Mouse (Mus musculus) MEL (cell line): Measurements from ENCODE around the gene Vcp. TPM values are rescaled to one million over a fixed set of nuclear protein-coding genes. Genes with fewer than 3 reads are reported as not detected.

Source experiments
- DNase-seq: peaks from one replicate; pipeline ENCODE4 v3.0.0; 2011; ENCODE audit warnings: low read depth, low spot score
- H3K27ac ChIP-seq: 2 replicates; pipeline ENCODE4 v1.5.1; 2012; ENCODE audit warnings: low read depth, mild to moderate bottlenecking, control low read depth, low read length, moderate library complexity; ENCODE audit not compliant: control insufficient read depth
- H3K27me3 ChIP-seq, 2 experiments: fragments of 150-350 bp in 1 of 2; sonication (generic) in 1 of 2; 2 replicates each; pipeline ENCODE4 v1.6.1; 2012; ENCODE audit warnings: low read length in 2 of 2, mild to moderate bottlenecking in 2 of 2, improper control_type of control experiment in 1 of 2, moderate library complexity in 1 of 2; ENCODE audit not compliant: insufficient read depth in 2 of 2, control insufficient read depth in 1 of 2
- H3K36me3 ChIP-seq, 2 experiments: 2 replicates each; pipeline ENCODE4 v1.6.1; 2012 to 2014; ENCODE audit warnings: low read length in 2 of 2, improper control_type of control experiment in 1 of 2, inconsistent platforms in 1 of 2, mild to moderate bottlenecking in 1 of 2; ENCODE audit not compliant: insufficient read depth in 2 of 2, control insufficient read depth in 1 of 2
- H3K4me1 ChIP-seq, 2 experiments: fragments of 150-350 bp in 1 of 2; sonication (generic) in 1 of 2; 2 replicates each; pipeline ENCODE4 v1.6.1; 2012; ENCODE audit warnings: low read length in 2 of 2, improper control_type of control experiment in 1 of 2, mild to moderate bottlenecking in 1 of 2; ENCODE audit not compliant: insufficient read depth in 2 of 2, control insufficient read depth in 1 of 2
- H3K4me3 ChIP-seq, 2 experiments: fragments of 150-350 bp in 1 of 2; sonication (generic) in 1 of 2; 2 replicates each; pipeline ENCODE4 v1.5.1; 2012; ENCODE audit warnings: low read depth in 2 of 2, low read length in 2 of 2, mild to moderate bottlenecking in 2 of 2, moderate library complexity in 2 of 2, control low read depth in 1 of 2, improper control_type of control experiment in 1 of 2; ENCODE audit not compliant: control insufficient read depth in 1 of 2, insufficient read depth in 1 of 2
- H3K79me2 ChIP-seq: 2 replicates; pipeline ENCODE4 v1.6.1; 2012; ENCODE audit warnings: mild to moderate bottlenecking, low read length, moderate library complexity; ENCODE audit not compliant: control insufficient read depth, poor library complexity, insufficient read depth
- H3K9ac ChIP-seq: 2 replicates; pipeline ENCODE4 v1.6.1; 2012; ENCODE audit warnings: low read depth, mild to moderate bottlenecking, control low read depth, low read length, moderate library complexity; ENCODE audit not compliant: control insufficient read depth, poor library complexity, severe bottlenecking
- H3K9me3 ChIP-seq: fragments of 150-350 bp; sonication (generic); replicated peaks from 2 replicates; pipeline ENCODE4 v1.6.1; 2012; ENCODE audit warnings: mild to moderate bottlenecking, low read length, improper control_type of control experiment, moderate library complexity; ENCODE audit not compliant: insufficient read depth
- CHD2 ChIP-seq: IDR thresholded peaks from 2 replicates; pipeline ENCODE4 v1.6.1; 2011; ENCODE audit warnings: low read length, improper control_type of control experiment
- EP300 ChIP-seq, 2 experiments: IDR thresholded peaks; 2 replicates each; pipeline ENCODE4 v1.6.1; 2011; ENCODE audit warnings: improper control_type of control experiment in 2 of 2, low read length in 2 of 2, low read depth in 1 of 2, mild to moderate bottlenecking in 1 of 2
- ETS1 ChIP-seq: IDR thresholded peaks from 2 replicates; pipeline ENCODE4 v1.6.1; 2012; ENCODE audit warnings: low read depth, mild to moderate bottlenecking, inconsistent platforms, low read length, improper control_type of control experiment, moderate library complexity
- GABPA ChIP-seq: IDR thresholded peaks from 2 replicates; pipeline ENCODE4 v1.6.1; 2012; ENCODE audit warnings: low read depth, mild to moderate bottlenecking, inconsistent platforms, low read length, improper control_type of control experiment, moderate library complexity
- JUND ChIP-seq: IDR thresholded peaks from 2 replicates; pipeline ENCODE4 v1.6.1; 2011; ENCODE audit warnings: low read depth, mild to moderate bottlenecking, improper control_type of control experiment, low read length
- KAT2A ChIP-seq: conservative IDR thresholded peaks from 2 replicates; pipeline ENCODE4 v1.6.1; 2012; ENCODE audit warnings: low read depth, low read length, improper control_type of control experiment, inconsistent platforms
- MAFK ChIP-seq: IDR thresholded peaks from 2 replicates; pipeline ENCODE4 v1.6.1; 2011; ENCODE audit warnings: low read depth, mild to moderate bottlenecking, low read length, improper control_type of control experiment, borderline replicate concordance
- MAZ ChIP-seq: IDR thresholded peaks from 2 replicates; pipeline ENCODE4 v1.6.1; 2012; ENCODE audit warnings: low read depth, mild to moderate bottlenecking, inconsistent platforms, low read length, improper control_type of control experiment
- MEF2A ChIP-seq: IDR thresholded peaks from 2 replicates; pipeline ENCODE4 v1.6.1; 2014; ENCODE audit warnings: low read depth, mild to moderate bottlenecking, inconsistent platforms, low read length, improper control_type of control experiment; ENCODE audit not compliant: poor library complexity, insufficient replicate concordance, severe bottlenecking; ENCODE audit errors: extremely low read depth
- MYC ChIP-seq: IDR thresholded peaks from 2 replicates; pipeline ENCODE4 v1.6.1; 2011; ENCODE audit warnings: low read depth, mild to moderate bottlenecking, low read length, improper control_type of control experiment, moderate library complexity
- NRF1 ChIP-seq: IDR thresholded peaks from 2 replicates; pipeline ENCODE4 v1.6.1; 2014; ENCODE audit warnings: low read depth, mild to moderate bottlenecking, inconsistent platforms, low read length, improper control_type of control experiment, moderate library complexity; ENCODE audit not compliant: poor library complexity, insufficient read depth, severe bottlenecking
- POLR2A ChIP-seq, 2 experiments: IDR thresholded peaks; 2 replicates each; pipeline ENCODE4 v1.6.1; 2011 to 2012; ENCODE audit warnings: low read length in 2 of 2, mild to moderate bottlenecking in 2 of 2, control low read depth in 1 of 2, improper control_type of control experiment in 1 of 2, low read depth in 1 of 2, moderate library complexity in 1 of 2; ENCODE audit not compliant: control insufficient read depth in 1 of 2, insufficient read depth in 1 of 2, poor library complexity in 1 of 2
- POLR2AphosphoS2 ChIP-seq: IDR thresholded peaks from 2 replicates; pipeline ENCODE4 v1.6.1; 2011; ENCODE audit warnings: low read length, improper control_type of control experiment
- RAD21 ChIP-seq: IDR thresholded peaks from 2 replicates; pipeline ENCODE4 v1.6.1; 2011; ENCODE audit warnings: mild to moderate bottlenecking, low read depth, low read length, improper control_type of control experiment
- SIN3A ChIP-seq: IDR thresholded peaks from 2 replicates; pipeline ENCODE4 v1.6.1; 2012; ENCODE audit warnings: low read length, improper control_type of control experiment, inconsistent platforms
- TBP ChIP-seq: IDR thresholded peaks from 2 replicates; pipeline ENCODE4 v1.8.0; 2011; ENCODE audit warnings: low read depth, low read length, improper control_type of control experiment
- TCF12 ChIP-seq: IDR thresholded peaks from 2 replicates; pipeline ENCODE4 v1.6.1; 2014; ENCODE audit warnings: low read depth, mild to moderate bottlenecking, inconsistent platforms, low read length, improper control_type of control experiment, moderate library complexity
- USF1 ChIP-seq: IDR thresholded peaks from 2 replicates; pipeline ENCODE4 v1.6.1; 2014; ENCODE audit warnings: low read depth, mild to moderate bottlenecking, inconsistent platforms, low read length, improper control_type of control experiment, moderate library complexity
- USF2 ChIP-seq, 2 experiments: IDR thresholded peaks; 2 replicates each; pipeline ENCODE4 v1.6.1; 2011 to 2012; ENCODE audit warnings: improper control_type of control experiment in 2 of 2, low read length in 2 of 2, borderline replicate concordance in 1 of 2, inconsistent platforms in 1 of 2, low read depth in 1 of 2, mild to moderate bottlenecking in 1 of 2; ENCODE audit not compliant: insufficient read depth in 1 of 2
- ZKSCAN1 ChIP-seq: IDR thresholded peaks from 2 replicates; pipeline ENCODE4 v1.6.1; 2012; ENCODE audit warnings: low read depth, mild to moderate bottlenecking, inconsistent platforms, low read length, improper control_type of control experiment, moderate library complexity
- polyA plus RNA-seq, 2 experiments: library from polyadenylated mRNA; stranded (reverse) in 1 of 2; unstranded in 1 of 2; fragments of >175 nt in 1 of 2; fragments of >200 nt in 1 of 2; gene quantifications; 2 replicates each; pipeline versions ENCODE4 v1.2.1 to v1.2.4; 2012; ENCODE audit warnings: low replicate concordance in 2 of 2, low read depth in 1 of 2; ENCODE audit not compliant: insufficient read length in 2 of 2, insufficient read depth in 1 of 2, missing spikeins in 1 of 2
- total RNA-seq: library from RNA; depleted of rRNA; stranded (reverse); fragments of 300-350 nt; gene quantifications from 2 replicates; pipeline ENCODE4 v1.2.3, GENCODE M21; 2012

The Vcp gene
- total and polyA plus RNA-seq, 3 experiments, result 264 to 792 (median 420) TPM

GRCm38 (mm10) chr4:42952563-42952962 lies 47.7 kb downstream of the Vcp start:
- no peaks in the 10 kb centered on the region; the same call in 1 of the 2 replicates for H3K79me2 ChIP-seq
- no peak for TF ChIP-seq USF2 (IDR thresholded peaks at IDR 0.05; ENCODE audit: borderline replicate concordance in 1 of 2, insufficient read depth in 1 of 2, low read depth in 1 of 2, low read length in 2 of 2)
- TF ChIP-seq POLR2A (IDR thresholded peaks at IDR 0.05; ENCODE audit: control insufficient read depth in 1 of 2, insufficient read depth in 1 of 2, low read depth in 1 of 2, low read length in 2 of 2, poor library complexity in 1 of 2), result no peak
- TF ChIP-seq MAZ, result no peak
- TF ChIP-seq USF1, result no peak
- H3K9ac ChIP-seq, result no peak overlapping the region
- no peaks in the 10 kb centered on the region for H3K36me3 ChIP-seq
- H3K4me1 ChIP-seq, result peaks cover 0 to 5% of the 10 kb centered on the region in 2 experiments; a peak in 1 of 4 replicates
- no peaks in the 10 kb centered on the region for H3K9me3 ChIP-seq
- no peaks in the 10 kb centered on the region for H3K27me3 ChIP-seq
- DNase-seq, result no peak
- no peak overlapping the region for H3K4me3 ChIP-seq
- H3K27ac ChIP-seq, result no peak overlapping the region

GRCm38 (mm10) chr4:42951206-42952195 lies 48.8 kb downstream of the Vcp start:
- Histone ChIP-seq H3K79me2 (no peaks in the 10 kb centered on the region; the same call in 1 of the 2 replicates), H3K4me1 (peaks cover 0 to 5% of the 10 kb centered on the region in 2 experiments; a peak in 1 of 4 replicates), H3K36me3 (no peaks in the 10 kb centered on the region), H3K27me3 (no peaks in the 10 kb centered on the region), H3K4me3 (no peak overlapping the region), H3K27ac (no peak overlapping the region), H3K9me3 (no peaks in the 10 kb centered on the region), H3K9ac (no peak overlapping the region)
- DNase-seq, result no peak
- TF ChIP-seq CHD2 (no peak), GABPA (no peak), TBP (no peak), RAD21 (no peak), ETS1 (no peak), SIN3A (no peak), MYC (no peak), POLR2A (IDR thresholded peaks at IDR 0.05; ENCODE audit: control insufficient read depth in 1 of 2, insufficient read depth in 1 of 2, low read depth in 1 of 2, low read length in 2 of 2, poor library complexity in 1 of 2) (no peak), POLR2AphosphoS2 (no peak), KAT2A (no peak), NRF1 (no peak), MEF2A (no peak), EP300 (IDR thresholded peaks at IDR 0.05; ENCODE audit: low read depth in 1 of 2, low read length in 2 of 2) (no peak), ZKSCAN1 (no peak), JUND (no peak), MAFK (no peak), TCF12 (no peak), USF2 (IDR thresholded peaks at IDR 0.05; ENCODE audit: borderline replicate concordance in 1 of 2, insufficient read depth in 1 of 2, low read depth in 1 of 2, low read length in 2 of 2) (no peak)
